Mouse (Mus musculus) kidney, postnatal 14 days (tissue): ENCODE results near the gene Slc6a16.
A peak's percentile ranks its signal among the peaks of the same experiment; 100 is the strongest.

ENCODE experiments used
- DNase-seq: peaks from one replicate; pipeline ENCODE4 v3.0.0; 2022; ENCODE audit warnings: mixed read lengths

Slc6a16 gene

DNA sequence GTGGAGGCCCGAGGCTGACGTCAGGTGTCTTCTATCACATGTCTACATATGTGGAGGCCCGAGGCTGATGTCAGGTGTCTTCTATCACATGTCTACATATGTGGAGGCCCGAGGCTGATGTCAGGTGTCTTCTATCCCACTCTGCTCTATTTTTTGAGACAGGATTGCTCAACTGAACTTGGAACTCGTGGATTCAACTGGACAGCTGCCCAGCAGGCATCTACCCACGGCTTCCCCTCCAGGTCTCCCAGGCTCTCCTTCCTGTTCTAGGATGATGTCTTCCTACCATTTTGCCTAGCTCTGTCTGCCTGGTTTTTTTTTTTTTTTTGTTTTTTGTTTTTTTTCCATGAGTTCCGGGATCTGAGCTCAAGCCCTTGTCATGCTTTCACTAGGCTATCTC, 14.9 kb downstream of the Slc6a16 start:
- DNase-seq, result peak; percentile 37

- DNase-seq, result no peak
These were observed 16.4 kb downstream of the Slc6a16 start for GRCm38 (mm10) chr7:45257063-45257840.

- DNase-seq, result no peak
These were observed 18.4 kb downstream of the Slc6a16 start for GRCm38 (mm10) chr7:45259281-45259680.

DNA sequence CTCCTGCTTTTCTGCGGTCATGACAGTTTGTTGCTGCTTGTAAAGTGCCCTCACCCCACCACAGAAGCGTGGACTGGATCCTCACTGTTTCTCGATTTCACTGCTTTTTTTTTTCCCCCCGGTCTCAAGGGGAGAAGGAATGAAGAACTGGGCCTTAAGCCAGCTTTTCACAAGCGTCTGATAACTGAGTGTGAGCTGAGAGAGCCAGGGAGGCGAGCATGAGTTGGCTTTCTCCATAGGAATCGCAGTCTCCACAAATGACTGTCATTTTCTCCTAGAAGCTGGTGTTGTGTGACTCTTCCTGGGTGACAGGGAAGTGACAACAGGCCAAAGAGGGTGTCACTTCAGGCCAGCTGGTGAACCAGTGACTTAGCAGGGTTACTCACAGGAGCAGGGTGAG, 21.4 kb downstream of the Slc6a16 start:
- DNase-seq, result no peak

- no peak for DNase-seq
These were observed 22.2 kb downstream of the Slc6a16 start for GRCm38 (mm10) chr7:45263006-45263607.

DNA sequence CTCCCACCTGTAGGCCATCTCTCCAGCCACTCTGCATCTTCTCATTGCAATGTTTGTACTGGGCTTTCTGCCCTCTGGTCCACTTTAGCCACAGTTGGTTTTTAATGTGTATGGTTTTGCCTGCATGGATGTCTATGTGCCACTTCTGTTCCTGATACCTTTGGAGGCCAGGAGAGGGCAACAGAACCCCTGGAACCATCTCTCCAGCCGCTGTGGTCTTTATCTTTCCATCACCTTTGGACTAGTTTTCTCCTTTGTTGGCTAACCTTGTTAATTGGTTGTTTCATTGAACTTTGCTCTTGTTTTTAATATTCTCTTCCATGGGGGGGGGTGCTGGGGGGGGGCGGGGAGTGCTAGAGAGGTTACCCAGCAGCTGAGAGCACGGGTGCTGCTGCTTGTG, 23.5 kb downstream of the Slc6a16 start:
- peak; percentile 12 for DNase-seq

- no peak for DNase-seq
These were observed 24.6 kb downstream of the Slc6a16 start for GRCm38 (mm10) chr7:45265518-45265917.

GRCm38 (mm10) chr7:45272786-45273412, 32.0 kb downstream of the Slc6a16 start:
- no peak for DNase-seq

- DNase-seq, result no peak
These were observed 32.8 kb downstream of the Slc6a16 start for GRCm38 (mm10) chr7:45273672-45274071.

DNA sequence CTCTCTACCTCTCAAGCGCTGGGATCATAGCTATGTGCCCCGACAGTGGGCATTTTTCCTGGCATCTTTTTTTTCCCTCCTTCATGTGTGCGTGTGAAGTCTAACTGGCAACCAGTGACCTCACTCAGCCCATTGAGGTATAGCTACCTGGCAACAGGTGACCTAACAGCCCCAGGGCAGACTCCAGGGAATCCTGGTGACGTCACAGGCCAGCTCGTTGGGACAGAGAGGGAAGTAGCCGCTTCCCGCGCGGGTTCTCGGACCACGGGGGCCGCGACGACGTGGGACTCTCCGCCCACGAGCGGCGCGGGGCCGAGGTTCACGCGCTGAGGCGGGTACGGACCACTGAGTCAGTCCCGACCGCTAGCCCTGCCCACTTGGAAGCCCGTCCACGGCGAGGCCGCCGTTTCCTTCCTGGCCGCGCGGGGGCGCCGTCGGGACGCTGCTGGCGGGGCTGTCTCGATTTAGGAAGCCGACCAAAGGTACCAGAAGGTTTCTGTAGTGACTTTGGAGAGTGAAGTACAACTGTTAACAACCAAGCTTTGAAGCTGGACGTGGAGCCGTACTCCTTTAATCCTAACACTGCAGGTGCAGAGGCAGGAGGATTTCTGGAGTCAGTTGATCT, 36.4 kb downstream of the Slc6a16 start, which contains the start of gene Slc6a21:
Slc6a21 (plus strand) TSS at position 378 of the 625 bp plus-strand sequence.
- peak; percentile 81 for DNase-seq

GRCm38 (mm10) chr7:45286486-45286885, 45.6 kb downstream of the Slc6a16 start:
- DNase-seq, result no peak

DNA sequence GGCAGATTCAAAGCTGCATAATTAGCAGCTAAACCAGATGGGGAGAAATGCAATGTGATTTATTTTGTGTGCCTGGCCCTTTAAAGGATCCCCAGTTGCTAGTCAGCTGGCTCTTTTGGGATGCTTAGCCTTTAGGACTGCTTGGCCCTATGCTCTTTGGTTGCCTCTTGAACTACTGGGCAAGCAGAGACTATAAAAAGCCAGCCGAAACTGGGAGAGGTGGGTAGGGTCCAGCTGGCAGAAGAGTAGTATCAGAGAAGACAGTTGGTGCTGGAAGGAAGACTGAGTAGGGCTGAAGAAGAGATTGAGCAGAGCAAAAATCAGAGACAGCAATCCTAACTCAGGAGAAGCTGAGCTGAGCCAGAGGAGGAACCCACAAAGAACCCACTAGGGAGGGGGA, 55.7 kb downstream of the Slc6a16 start:
- DNase-seq, result no peak

- no peak for DNase-seq
These were observed 56.7 kb downstream of the Slc6a16 start for GRCm38 (mm10) chr7:45297563-45297962.

DNA sequence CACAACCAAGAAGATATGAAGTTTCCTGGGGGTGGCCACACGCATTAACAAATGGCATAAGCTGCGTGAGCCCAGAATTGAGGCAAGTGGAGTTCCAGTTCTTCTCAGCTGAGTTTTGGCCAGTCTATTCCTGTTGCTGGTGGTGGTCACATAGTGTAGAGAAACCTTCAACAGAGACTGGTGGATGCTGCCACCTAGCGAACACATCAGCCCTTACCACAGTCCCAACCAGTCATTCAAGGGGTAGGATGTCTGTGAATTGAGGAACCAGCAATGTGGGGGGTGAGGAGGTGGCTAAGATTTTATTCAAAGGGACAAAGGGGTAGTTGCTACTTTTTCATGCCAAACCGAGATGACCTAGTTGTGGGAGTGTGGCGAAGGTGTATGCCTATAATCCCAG, 58.9 kb downstream of the Slc6a16 start:
- peak; percentile 67 for DNase-seq

GRCm38 (mm10) chr7:45300270-45300669, 59.4 kb downstream of the Slc6a16 start:
- DNase-seq, result peak; percentile 70

DNA sequence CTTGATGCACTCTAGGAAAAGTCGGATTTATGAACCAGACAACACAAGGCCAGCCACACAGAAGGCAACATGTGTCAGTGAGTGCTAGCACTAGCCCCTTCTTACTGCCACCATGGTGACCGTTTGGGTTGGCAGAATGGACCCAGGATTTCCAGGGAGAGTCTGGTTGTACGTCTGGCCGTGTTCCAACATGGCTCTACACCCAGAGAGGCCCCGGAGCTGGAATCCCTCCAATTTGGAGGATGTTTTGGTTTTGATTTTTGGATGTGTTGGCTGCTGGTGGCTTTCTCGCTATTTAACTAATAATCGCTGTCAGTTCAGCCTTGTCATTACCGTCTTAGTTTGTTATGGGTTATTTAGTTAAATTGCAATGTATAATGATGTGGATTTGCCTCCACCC, 61.7 kb downstream of the Slc6a16 start:
- DNase-seq, result no peak

- DNase-seq, result no peak
These were observed 64.0 kb downstream of the Slc6a16 start for GRCm38 (mm10) chr7:45304869-45305268.

GRCm38 (mm10) chr7:45305275-45305674, 64.4 kb downstream of the Slc6a16 start:
- DNase-seq, result peak; percentile 67

DNA sequence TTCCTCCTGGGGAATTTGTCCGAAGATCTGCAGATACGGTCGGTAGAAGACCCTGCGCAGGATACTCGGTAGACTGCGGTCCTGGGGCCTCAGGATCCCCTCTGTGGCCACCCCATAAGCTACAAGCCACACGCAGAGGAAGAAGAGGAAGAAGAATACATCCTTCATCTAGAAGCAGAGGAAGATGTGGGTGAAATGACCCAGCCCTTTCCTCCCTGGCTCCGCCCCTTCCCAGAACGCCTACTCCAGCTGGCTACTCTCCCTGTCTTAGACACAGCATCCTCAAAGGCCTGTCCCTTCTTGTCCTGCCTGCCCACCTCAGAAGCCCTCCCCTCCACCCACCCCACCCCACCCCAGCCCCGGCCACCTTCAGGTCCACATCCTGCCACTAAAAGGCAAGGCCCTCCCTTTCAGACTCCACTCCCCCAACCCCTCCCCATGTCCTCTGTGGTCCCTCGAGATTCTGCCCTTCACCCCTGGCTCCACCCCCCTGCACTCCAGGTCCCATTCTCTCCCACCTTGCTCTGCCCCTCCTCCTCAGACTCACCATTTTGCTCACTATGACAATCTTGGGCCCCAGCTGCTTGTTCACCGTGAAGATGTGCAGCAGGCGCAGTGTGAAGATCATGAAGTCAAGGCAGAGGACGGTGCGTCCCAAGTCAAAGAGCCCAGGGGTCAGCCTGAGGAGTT, 67.8 kb downstream of the Slc6a16 start:
- DNase-seq, result no peak

- DNase-seq, result peak; percentile 54
These were observed 68.6 kb downstream of the Slc6a16 start for GRCm38 (mm10) chr7:45309455-45309854.

GRCm38 (mm10) chr7:45312023-45312422, 71.1 kb downstream of the Slc6a16 start:
- no peak for DNase-seq

DNA sequence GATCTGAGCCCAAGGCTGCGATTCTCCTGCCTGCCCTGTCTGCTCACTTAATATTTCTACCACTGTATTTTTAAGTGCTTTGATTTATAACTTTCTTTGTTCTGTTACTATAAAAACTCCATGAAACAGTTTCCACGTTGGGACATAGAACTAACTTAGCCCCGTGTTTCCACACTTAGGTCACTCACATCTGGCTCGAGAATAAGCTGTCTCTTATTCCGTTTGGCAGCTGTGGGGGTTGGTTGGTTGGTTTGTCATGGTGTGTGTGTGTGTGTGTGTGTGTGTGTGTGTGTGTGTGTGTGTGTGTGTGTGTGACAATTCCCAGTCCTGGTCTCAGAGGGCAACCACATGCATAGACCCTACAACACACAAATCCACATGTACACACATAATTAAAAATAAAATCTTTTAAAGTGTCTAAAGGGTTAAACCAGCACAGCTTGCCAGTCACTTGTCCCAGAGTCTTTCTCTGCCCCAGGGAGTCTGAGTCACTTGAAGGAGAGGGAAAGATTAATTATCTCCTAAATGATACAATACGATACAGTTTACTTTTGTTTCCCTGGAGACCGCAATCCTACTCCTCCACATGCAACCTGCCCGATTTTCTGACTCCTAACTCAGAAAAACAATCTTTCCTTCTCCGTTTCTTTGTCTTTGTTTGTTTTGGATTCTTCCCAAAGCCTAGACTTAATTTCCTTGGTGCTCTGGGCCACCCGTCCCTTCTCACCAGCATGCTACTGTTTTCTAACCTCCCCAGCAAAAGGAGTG, 72.0 kb downstream of the Slc6a16 start:
- DNase-seq, result no peak
